Mouse (Mus musculus): ENCODE measurements at regions not wholly inside any gene's neighbourhood (a gene's known extent, or its start where the extent isn't known, plus 50 kb on each side); places are given as distances from the start of the nearest gene placed in this dataset.

DNA sequence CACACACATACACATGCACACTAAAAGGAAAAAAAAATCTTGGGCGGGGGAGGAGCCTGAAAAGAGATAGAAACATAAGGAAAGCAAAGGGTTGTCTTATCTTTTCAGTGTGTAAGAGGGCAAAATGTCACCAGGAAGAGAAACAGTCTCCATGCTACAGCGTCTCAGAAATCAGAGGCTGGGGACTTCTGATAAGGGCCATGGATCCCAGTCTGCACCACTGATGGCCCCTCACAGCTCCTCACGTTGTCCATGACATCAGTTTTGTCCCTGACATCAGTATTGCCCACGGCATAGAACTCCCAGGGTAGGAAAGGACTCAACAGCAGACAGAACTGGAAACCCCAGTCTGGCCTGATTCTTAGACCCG lies 135.0 kb downstream of the 2410131K14Rik start:
- WGBS (ENCODE audit: insufficient replicate concordance) = 8% methylated on average over 5 of the region's 5 CpGs
- H3K4me1 ChIP-seq (ENCODE audit: control insufficient read depth, insufficient read depth, low read length) = peaks cover 5% of the 10 kb centered on the region; the same call in 1 of the 2 replicates
- no peaks in the 10 kb centered on the region for H3K9me3 ChIP-seq (replicated peaks; ENCODE audit: control insufficient read depth, low read length)
- no peak overlapping the region for H3K9ac ChIP-seq (ENCODE audit: low read depth, low read length)
- 0 out of 2 replicates have a peak, but pooled peaks cover 6% of the 10 kb centered on the region for H3K27me3 ChIP-seq (ENCODE audit: control insufficient read depth, insufficient read depth, low read length)
- H3K27ac ChIP-seq (ENCODE audit: low read depth, low read length) = no peak overlapping the region
- no peaks in the 10 kb centered on the region for H3K36me3 ChIP-seq (ENCODE audit: control insufficient read depth, insufficient read depth, low read length)
- peak; percentile 11; the same call in 1 of the 2 replicates for ATAC-seq (replicated peaks; ENCODE audit: insufficient number of reproducible peaks, low FRiP score, low TSS enrichment)
- peak overlapping the region; percentile 91 for H3K4me2 ChIP-seq
- H3K4me3 ChIP-seq (ENCODE audit: low read depth, low read length) = peak overlapping the region; percentile 49; the same call in 1 of the 2 replicates

DNA sequence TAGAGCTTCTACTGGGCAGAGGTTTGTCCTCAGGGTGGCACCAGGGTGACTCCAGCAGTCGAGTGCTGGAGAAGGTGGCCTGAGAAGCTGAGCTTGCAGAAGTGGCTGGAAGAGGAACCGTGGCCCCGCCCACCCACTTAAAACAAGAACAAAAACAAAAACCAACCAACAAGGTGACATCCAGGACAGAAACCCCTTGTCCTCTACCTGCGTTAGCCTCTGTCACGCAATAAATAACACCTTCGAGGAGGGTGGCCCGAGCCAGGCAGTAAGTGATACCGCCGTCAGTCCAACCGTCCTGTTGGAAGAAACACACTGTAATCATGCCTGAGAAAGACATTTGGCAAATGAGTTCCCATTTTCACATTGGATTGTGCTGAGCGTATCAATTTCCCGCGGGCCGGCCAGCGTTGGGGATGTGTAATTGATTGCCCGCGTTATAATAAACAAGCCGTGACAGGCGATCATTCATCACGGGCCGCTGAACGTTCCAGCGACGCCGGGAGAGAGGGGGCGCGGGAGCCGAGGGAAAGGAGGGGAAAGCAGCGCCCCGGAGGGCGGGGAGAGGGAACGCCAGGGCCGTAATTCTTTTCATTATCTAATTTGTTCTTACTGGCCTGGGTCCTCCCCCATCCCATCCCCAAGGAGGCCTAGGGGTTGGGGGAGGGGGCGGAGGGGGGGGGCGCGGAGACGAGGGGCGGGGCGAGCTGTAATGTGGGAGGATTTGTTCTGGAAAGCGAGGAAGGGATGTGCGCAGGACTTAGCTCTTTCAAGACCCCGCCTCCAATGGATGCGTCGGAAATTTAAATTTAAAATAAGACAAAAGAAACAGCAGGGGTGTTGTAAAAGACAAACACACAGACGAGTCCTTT lies 135.6 kb downstream of the 2410131K14Rik start:
- WGBS (ENCODE audit: insufficient replicate concordance) = under 1% methylated on average over 45 of the region's 45 CpGs
- ATAC-seq (replicated peaks; ENCODE audit: insufficient number of reproducible peaks, low FRiP score, low TSS enrichment) = peak; percentile 12; the same call in 1 of the 2 replicates
- Histone ChIP-seq H3K9ac (ENCODE audit: low read depth, low read length) (peak overlapping the region; percentile 62), H3K9me3 (replicated peaks; ENCODE audit: control insufficient read depth, low read length) (no peaks in the 10 kb centered on the region), H3K27ac (ENCODE audit: low read depth, low read length) (no peak overlapping the region), H3K36me3 (ENCODE audit: control insufficient read depth, insufficient read depth, low read length) (no peaks in the 10 kb centered on the region), H3K27me3 (ENCODE audit: control insufficient read depth, insufficient read depth, low read length) (0 out of 2 replicates have a peak, but pooled peaks cover 6% of the 10 kb centered on the region), H3K4me3 (ENCODE audit: low read depth, low read length) (peak overlapping the region; percentile 49), H3K4me2 (peak overlapping the region; percentile 91), H3K4me1 (ENCODE audit: control insufficient read depth, insufficient read depth, low read length) (peaks cover 6% of the 10 kb centered on the region; the same call in 1 of the 2 replicates)

DNA sequence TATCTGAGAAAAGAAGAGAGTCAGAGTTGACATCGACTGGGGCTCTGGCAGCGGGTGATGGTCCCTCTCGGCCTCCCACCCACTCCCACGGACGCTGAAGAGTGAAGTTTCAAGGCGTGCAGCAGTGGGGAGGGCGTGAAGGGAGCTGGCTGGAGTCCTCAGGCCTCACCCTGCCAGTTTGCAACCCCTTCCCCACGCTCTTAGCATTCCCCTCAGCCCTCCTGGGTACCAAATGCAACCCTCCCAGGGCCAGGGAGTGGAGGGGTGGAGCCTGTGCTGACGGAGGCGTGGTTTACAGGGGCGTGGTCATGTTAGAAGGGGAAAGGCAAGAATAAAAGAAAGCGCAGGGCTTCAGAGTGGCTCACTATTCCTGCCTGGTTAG lies 136.3 kb downstream of the 2410131K14Rik start:
- no peaks in the 10 kb centered on the region for H3K36me3 ChIP-seq (ENCODE audit: control insufficient read depth, insufficient read depth, low read length)
- H3K27ac ChIP-seq (ENCODE audit: low read depth, low read length) = 0 out of 2 replicates have a peak overlapping the region, but pooled peaks have one; percentile 41
- no peaks in the 10 kb centered on the region for H3K9me3 ChIP-seq (replicated peaks; ENCODE audit: control insufficient read depth, low read length)
- H3K27me3 ChIP-seq (ENCODE audit: control insufficient read depth, insufficient read depth, low read length) = 0 out of 2 replicates have a peak, but pooled peaks cover 6% of the 10 kb centered on the region
- 0 out of 2 replicates have a peak, but pooled peaks have one; percentile 50 for ATAC-seq (replicated peaks; ENCODE audit: insufficient number of reproducible peaks, low FRiP score, low TSS enrichment)
- peak overlapping the region; percentile 49 for H3K4me3 ChIP-seq (ENCODE audit: low read depth, low read length)
- peak overlapping the region; percentile 91 for H3K4me2 ChIP-seq
- peaks cover 6% of the 10 kb centered on the region; the same call in 1 of the 2 replicates for H3K4me1 ChIP-seq (ENCODE audit: control insufficient read depth, insufficient read depth, low read length)
- peak overlapping the region; percentile 62 for H3K9ac ChIP-seq (ENCODE audit: low read depth, low read length)
- WGBS (ENCODE audit: insufficient replicate concordance) = 2% methylated on average over 12 of the region's 12 CpGs

DNA sequence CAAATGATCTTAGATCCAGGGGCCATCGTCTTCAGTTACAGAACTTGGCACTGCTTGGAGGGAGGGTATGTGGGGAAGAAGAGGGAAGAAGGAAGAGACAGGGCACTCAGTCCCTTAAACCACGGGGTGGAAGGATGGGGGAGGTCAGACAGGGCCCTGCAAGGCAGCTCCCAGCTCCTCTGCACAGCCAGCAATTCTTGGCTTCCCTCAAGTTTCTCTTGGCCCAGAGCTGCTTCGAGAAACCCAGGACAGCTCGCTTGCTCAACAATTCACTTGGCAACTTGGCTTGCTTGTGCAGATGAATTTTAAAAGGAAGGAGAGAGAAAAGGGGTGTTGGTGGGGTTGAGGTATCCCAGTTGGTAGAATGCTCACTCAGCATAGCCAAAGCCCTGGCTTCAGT lies 141.1 kb downstream of the 2410131K14Rik start:
- no peak for ATAC-seq (replicated peaks; ENCODE audit: insufficient number of reproducible peaks, low FRiP score, low TSS enrichment)

DNA sequence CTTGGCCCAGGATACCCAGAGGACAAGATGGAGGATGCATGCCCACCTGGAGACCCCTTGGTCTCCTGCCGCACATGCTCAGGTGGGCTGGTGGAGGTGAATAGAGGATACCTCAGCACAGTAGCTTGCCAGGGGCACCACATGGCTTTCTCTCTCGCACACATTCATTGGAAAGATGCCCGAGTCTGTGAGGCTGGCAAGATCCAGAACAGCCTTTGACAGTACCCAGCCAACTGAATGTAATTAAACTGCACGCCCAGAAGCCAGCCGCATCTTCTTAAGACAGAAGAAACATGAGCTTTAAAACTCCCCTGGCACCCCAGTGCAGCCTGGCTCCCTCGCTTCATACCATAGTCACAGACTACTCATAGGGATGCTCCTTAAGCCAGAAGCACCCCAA lies 143.4 kb downstream of the 2410131K14Rik start:
- H3K27me3 ChIP-seq (ENCODE audit: control insufficient read depth, insufficient read depth, low read length) = no peaks in the 10 kb centered on the region
- H3K9me3 ChIP-seq (replicated peaks; ENCODE audit: control insufficient read depth, low read length) = peaks cover 12% of the 10 kb centered on the region
- no peak overlapping the region for H3K4me3 ChIP-seq (ENCODE audit: low read depth, low read length)
- ATAC-seq (replicated peaks; ENCODE audit: insufficient number of reproducible peaks, low FRiP score, low TSS enrichment) = no peak
- no peak overlapping the region for H3K9ac ChIP-seq (ENCODE audit: low read depth, low read length)
- no peak overlapping the region for H3K4me2 ChIP-seq
- 87% methylated on average over 6 of the region's 6 CpGs for WGBS (ENCODE audit: insufficient replicate concordance)
- H3K4me1 ChIP-seq (ENCODE audit: control insufficient read depth, insufficient read depth, low read length) = 0 out of 2 replicates have a peak, but pooled peaks cover 3% of the 10 kb centered on the region
- no peaks in the 10 kb centered on the region for H3K36me3 ChIP-seq (ENCODE audit: control insufficient read depth, insufficient read depth, low read length)
- no peak overlapping the region for H3K27ac ChIP-seq (ENCODE audit: low read depth, low read length)

More for the DNA sequence above, 141.1 kb downstream of the 2410131K14Rik start:
- Histone ChIP-seq H3K36me3 (ENCODE audit: control insufficient read depth, insufficient read depth, low read length) (no peaks in the 10 kb centered on the region), H3K9ac (ENCODE audit: low read depth, low read length) (no peak overlapping the region), H3K27ac (ENCODE audit: low read depth, low read length) (no peak overlapping the region), H3K9me3 (replicated peaks; ENCODE audit: control insufficient read depth, low read length) (peaks cover 12% of the 10 kb centered on the region), H3K27me3 (ENCODE audit: control insufficient read depth, insufficient read depth, low read length) (no peaks in the 10 kb centered on the region), H3K4me2 (no peak overlapping the region), H3K4me1 (ENCODE audit: control insufficient read depth, insufficient read depth, low read length) (0 out of 2 replicates have a peak, but pooled peaks cover 3% of the 10 kb centered on the region), H3K4me3 (ENCODE audit: low read depth, low read length) (no peak overlapping the region)
- 69% methylated on average over 4 of the region's 4 CpGs for WGBS (ENCODE audit: insufficient replicate concordance)

DNA sequence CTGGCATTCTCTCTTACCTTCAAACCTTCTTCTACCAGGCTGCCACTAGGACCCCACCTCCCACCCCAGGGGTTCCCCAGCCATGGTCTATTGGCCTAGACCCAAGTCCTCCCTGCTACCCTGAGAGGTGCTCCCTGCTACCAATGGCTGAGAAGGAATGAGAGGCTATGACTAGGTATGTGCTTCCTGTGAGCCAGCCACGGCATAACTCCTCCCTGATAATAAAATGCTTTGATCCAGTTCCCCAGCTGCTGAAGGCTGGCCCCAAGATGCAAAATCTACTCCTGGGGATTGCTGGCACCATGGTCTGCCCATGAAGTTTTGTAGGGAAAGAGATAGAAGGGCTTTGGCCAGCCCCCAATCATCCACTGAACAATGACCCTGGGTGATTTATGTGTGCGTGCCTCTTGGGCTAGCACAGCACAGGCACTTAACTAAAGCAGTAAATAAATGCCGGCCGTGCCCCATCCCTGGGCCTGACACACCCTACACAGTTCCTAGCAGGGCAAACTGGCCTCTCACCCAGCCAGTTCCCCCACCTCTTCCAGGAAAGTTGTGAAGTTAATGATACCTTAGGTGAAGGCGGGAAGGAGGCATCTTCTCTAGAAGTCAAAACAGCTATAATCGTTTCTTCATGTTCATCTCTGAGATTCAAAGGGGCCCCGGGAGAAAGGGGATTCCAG lies 145.8 kb downstream of the 2410131K14Rik start:
- H3K27me3 ChIP-seq (ENCODE audit: control insufficient read depth, insufficient read depth, low read length) = peaks cover 2% of the 10 kb centered on the region; the same call in 1 of the 2 replicates
- no peaks in the 10 kb centered on the region for H3K4me1 ChIP-seq (ENCODE audit: control insufficient read depth, insufficient read depth, low read length)
- 77% methylated on average over 7 of the region's 7 CpGs for WGBS (ENCODE audit: insufficient replicate concordance)
- no peak overlapping the region for H3K4me2 ChIP-seq
- H3K36me3 ChIP-seq (ENCODE audit: control insufficient read depth, insufficient read depth, low read length) = no peaks in the 10 kb centered on the region
- no peak overlapping the region for H3K9ac ChIP-seq (ENCODE audit: low read depth, low read length)
- H3K4me3 ChIP-seq (ENCODE audit: low read depth, low read length) = no peak overlapping the region
- peaks cover 12% of the 10 kb centered on the region for H3K9me3 ChIP-seq (replicated peaks; ENCODE audit: control insufficient read depth, low read length)
- no peak overlapping the region for H3K27ac ChIP-seq (ENCODE audit: low read depth, low read length)
- no peak for ATAC-seq (replicated peaks; ENCODE audit: insufficient number of reproducible peaks, low FRiP score, low TSS enrichment)

DNA sequence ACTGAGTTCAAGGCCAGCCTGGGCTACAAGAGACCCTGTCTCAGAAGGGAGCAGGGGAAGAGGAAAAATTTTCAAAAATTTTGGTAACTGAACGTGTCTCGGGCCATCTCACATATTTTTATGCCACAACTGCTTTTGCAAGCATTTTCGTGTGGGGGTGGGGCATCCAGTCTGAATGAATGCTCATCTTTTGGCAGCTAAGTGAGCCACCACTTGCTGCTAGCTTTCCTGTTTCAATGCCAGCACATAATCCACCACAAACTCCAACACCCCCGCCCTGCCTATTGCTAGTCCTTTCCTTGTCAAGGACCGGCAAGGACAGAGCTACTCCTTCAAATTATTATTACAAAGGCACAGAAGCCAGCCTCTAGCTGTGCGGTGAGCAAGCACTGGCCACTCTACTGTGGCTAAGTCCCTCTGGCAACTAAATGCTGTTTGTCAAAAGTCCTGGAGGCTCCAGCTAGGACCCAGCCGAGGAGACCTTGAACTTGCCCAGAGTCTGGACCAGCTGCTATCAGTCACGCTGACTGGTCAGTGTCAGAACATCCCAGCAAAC lies 148.0 kb downstream of the 2410131K14Rik start:
- WGBS (ENCODE audit: insufficient replicate concordance) = 81% methylated on average over 8 of the region's 8 CpGs
- Histone ChIP-seq H3K9ac (ENCODE audit: low read depth, low read length) (no peak overlapping the region), H3K4me3 (ENCODE audit: low read depth, low read length) (no peak overlapping the region), H3K27ac (ENCODE audit: low read depth, low read length) (no peak overlapping the region), H3K36me3 (ENCODE audit: control insufficient read depth, insufficient read depth, low read length) (no peaks in the 10 kb centered on the region), H3K27me3 (ENCODE audit: control insufficient read depth, insufficient read depth, low read length) (peaks cover 15% of the 10 kb centered on the region), H3K4me1 (ENCODE audit: control insufficient read depth, insufficient read depth, low read length) (peaks cover 5% of the 10 kb centered on the region; the same call in 1 of the 2 replicates), H3K4me2 (no peak overlapping the region), H3K9me3 (replicated peaks; ENCODE audit: control insufficient read depth, low read length) (peaks cover 12% of the 10 kb centered on the region)
- ATAC-seq (replicated peaks; ENCODE audit: insufficient number of reproducible peaks, low FRiP score, low TSS enrichment) = no peak

DNA sequence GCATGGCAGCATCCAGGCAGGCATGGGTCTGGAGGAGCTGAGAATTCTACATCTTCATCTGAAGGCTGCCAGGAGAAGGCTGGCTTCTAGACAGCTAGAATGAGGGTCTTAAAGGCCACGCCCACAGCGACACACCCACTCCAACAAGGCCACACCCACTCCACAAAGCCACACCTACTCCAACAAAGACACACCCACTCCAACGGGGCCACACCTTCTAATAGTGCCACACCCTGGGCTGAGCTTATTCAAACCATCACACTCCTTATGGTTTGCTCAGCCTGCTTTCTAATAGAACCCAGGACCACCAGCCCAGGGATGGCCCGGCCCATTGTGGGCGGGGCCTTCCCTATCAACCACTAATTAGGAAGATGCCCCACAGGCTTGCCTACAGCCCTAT lies 149.0 kb downstream of the 2410131K14Rik start:
- Histone ChIP-seq H3K4me3 (ENCODE audit: low read depth, low read length) (no peak overlapping the region), H3K36me3 (ENCODE audit: control insufficient read depth, insufficient read depth, low read length) (no peaks in the 10 kb centered on the region), H3K27me3 (ENCODE audit: control insufficient read depth, insufficient read depth, low read length) (peaks cover 16% of the 10 kb centered on the region), H3K9me3 (replicated peaks; ENCODE audit: control insufficient read depth, low read length) (peaks cover 12% of the 10 kb centered on the region), H3K4me2 (no peak overlapping the region), H3K4me1 (ENCODE audit: control insufficient read depth, insufficient read depth, low read length) (peaks cover 5% of the 10 kb centered on the region; the same call in 1 of the 2 replicates), H3K9ac (ENCODE audit: low read depth, low read length) (no peak overlapping the region), H3K27ac (ENCODE audit: low read depth, low read length) (no peak overlapping the region)
- WGBS (ENCODE audit: insufficient replicate concordance) = 47% methylated on average over 5 of the region's 5 CpGs
- ATAC-seq (replicated peaks; ENCODE audit: insufficient number of reproducible peaks, low FRiP score, low TSS enrichment) = no peak

All from heart, embryonic 11.5 days (tissue).